Mouse (Mus musculus) G1E (cell line): ENCODE measurements around the gene Ric8a. TPM values are rescaled to one million over a fixed set of nuclear protein-coding genes. Genes with fewer than 3 reads are reported as not detected.

Experiments used
- ATAC-seq: 2 replicates; pipeline ENCODE4 v1.8.0; 2016; ENCODE audit warnings: mild to moderate bottlenecking; ENCODE audit not compliant: insufficient number of reproducible peaks, poor library complexity, low FRiP score, severe bottlenecking; ENCODE audit errors: extremely low read depth
- DNase-seq: peaks from one replicate; pipeline ENCODE4 v3.0.0; 2012; ENCODE audit warnings: low spot score
- H3K27me3 ChIP-seq: 2 replicates; pipeline ENCODE4 v1.6.1; 2012; ENCODE audit warnings: mild to moderate bottlenecking, low read length, inconsistent platforms; ENCODE audit not compliant: insufficient read depth
- H3K36me3 ChIP-seq: replicated peaks from 2 replicates; pipeline ENCODE3; 2012; ENCODE audit warnings: mild to moderate bottlenecking, inconsistent platforms
- H3K4me1 ChIP-seq: 2 replicates; pipeline ENCODE4 v1.6.1; 2012; ENCODE audit warnings: low read depth, low read length, inconsistent platforms, mixed read lengths; ENCODE audit not compliant: insufficient read depth
- H3K4me3 ChIP-seq: 2 replicates; pipeline ENCODE4 v1.5.1; 2012; ENCODE audit warnings: low read depth, mild to moderate bottlenecking, inconsistent platforms, low read length, moderate library complexity, mixed read lengths
- H3K9me3 ChIP-seq: replicated peaks from 2 replicates; pipeline ENCODE4 v1.6.1; 2012; ENCODE audit warnings: inconsistent platforms
- CTCF ChIP-seq: IDR thresholded peaks from 2 replicates; pipeline ENCODE4 v1.5.1; 2012; ENCODE audit warnings: low read depth, low read length, inconsistent platforms, mixed read lengths
- GATA1 ChIP-seq: IDR thresholded peaks from 2 replicates; pipeline ENCODE4 v1.6.1; 2012; ENCODE audit warnings: borderline replicate concordance, low read length, inconsistent platforms, mixed read lengths
- GATA2 ChIP-seq: IDR thresholded peaks from 2 replicates; pipeline ENCODE4 v1.6.1; 2012; ENCODE audit warnings: low read depth, low read length, inconsistent platforms, borderline replicate concordance
- POLR2AphosphoS5 ChIP-seq: IDR thresholded peaks from 2 replicates; pipeline ENCODE4 v1.6.1; 2012; ENCODE audit warnings: low read depth, low read length, inconsistent platforms; ENCODE audit not compliant: insufficient replicate concordance
- TAL1 ChIP-seq: conservative IDR thresholded peaks from 2 replicates; pipeline ENCODE4 v1.6.1; 2012; ENCODE audit warnings: low read depth, low read length, inconsistent platforms, mixed read lengths
- polyA plus RNA-seq: library from polyadenylated mRNA; stranded (reverse); fragments of >175 nt; gene quantifications from 2 replicates; pipeline ENCODE4 v1.2.3, GENCODE M21; 2012
- total RNA-seq, 2 experiments: library from RNA; stranded (forward) in 1 of 2; stranded (reverse) in 1 of 2; fragments of 200-1000 nt in 1 of 2; fragments of >200 nt in 1 of 2; fragmentation: Nextera tagmentation in 1 of 2; gene quantifications; 2 replicates each; pipeline ENCODE4 v1.2.3; 2014 to 2017

Gene Ric8a
- total and polyA plus RNA-seq, 3 experiments, result 21.1 to 29.5 (median 28.4) TPM

DNA sequence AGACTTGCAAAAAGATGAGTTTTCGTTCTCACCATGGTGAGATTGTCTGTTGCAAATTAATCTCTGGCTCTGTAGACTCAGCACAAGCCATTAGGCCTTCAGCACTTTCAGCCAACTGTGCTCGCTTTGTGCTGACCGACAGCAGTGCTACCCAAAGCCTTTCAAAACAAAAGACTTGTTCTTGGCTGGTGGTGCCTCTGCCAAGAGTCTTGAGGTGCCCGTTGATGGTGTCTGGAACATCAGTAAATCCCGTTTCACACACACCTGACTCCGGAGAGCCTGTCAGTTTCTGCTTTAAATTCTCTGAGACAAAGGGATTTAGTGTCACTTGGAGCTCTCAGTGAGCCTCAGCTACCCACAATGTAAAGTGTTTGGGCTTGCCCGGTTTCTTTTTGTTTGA lies 37.3 kb downstream of the Ric8a start:
- H3K36me3 ChIP-seq, result peaks cover 82% of the 10 kb centered on the region
- TF ChIP-seq GATA1, result no peak
- no peak for TF ChIP-seq TAL1
- no peak for TF ChIP-seq GATA2
- no peak for TF ChIP-seq POLR2AphosphoS5
- no peak for TF ChIP-seq CTCF

DNA sequence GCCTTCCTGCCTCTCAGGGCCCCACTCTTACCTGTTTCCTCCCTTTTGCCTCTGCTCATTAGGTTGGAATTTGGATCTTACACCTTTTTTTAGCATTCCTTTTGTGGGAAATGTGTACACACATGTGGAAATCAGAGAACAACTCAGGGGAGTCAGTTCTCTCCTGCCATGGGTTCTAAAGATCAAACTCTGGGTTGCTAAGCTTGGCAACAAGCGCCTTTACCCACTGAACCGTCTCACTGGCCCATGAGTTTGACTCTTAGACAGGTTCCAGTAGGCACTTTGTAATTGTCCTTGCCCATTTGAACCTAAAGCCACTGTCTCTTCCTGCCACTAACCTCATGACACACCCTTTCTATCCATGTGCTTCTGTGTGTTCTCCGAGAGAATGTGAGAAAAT lies 37.9 kb downstream of the Ric8a start:
- DNase-seq (no peak), ATAC-seq (no peak)
- TF ChIP-seq TAL1 (no peak), CTCF (no peak), POLR2AphosphoS5 (no peak), GATA2 (no peak), GATA1 (no peak)
- H3K9me3 ChIP-seq, result no peaks in the 10 kb centered on the region
- peaks cover 4% of the 10 kb centered on the region for H3K4me1 ChIP-seq
- no peaks in the 10 kb centered on the region for H3K27me3 ChIP-seq
- peaks cover 82% of the 10 kb centered on the region for H3K36me3 ChIP-seq
- H3K4me3 ChIP-seq, result no peak overlapping the region

More for the DNA sequence above, 37.3 kb downstream of the Ric8a start:
- DNase-seq (no peak), ATAC-seq (no peak)
- Histone ChIP-seq H3K9me3 (no peaks in the 10 kb centered on the region), H3K27me3 (no peaks in the 10 kb centered on the region), H3K4me1 (peaks cover 4% of the 10 kb centered on the region), H3K4me3 (no peak overlapping the region)

DNA sequence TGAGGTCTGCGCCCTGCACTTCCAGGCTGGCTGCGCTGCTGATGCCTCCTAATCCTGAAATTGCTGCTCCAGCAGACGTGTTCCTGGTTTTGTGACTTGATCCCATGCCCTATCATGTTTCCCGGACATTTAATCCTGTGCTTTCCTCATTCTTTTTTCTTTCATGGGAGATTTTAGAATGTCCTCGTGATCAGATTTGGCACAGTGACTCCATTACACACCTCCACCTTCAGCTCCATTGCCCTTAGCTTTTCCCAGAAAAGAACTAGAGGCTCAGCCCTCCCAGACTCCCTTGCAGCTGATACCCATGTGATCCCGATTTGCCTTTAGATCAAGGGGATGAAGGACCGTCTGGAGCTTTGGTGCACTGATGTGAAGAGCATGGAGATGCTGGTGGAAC lies 41.1 kb downstream of the Ric8a start:
- ATAC-seq, result no peak
- H3K36me3 ChIP-seq, result peaks cover 77% of the 10 kb centered on the region

DNA sequence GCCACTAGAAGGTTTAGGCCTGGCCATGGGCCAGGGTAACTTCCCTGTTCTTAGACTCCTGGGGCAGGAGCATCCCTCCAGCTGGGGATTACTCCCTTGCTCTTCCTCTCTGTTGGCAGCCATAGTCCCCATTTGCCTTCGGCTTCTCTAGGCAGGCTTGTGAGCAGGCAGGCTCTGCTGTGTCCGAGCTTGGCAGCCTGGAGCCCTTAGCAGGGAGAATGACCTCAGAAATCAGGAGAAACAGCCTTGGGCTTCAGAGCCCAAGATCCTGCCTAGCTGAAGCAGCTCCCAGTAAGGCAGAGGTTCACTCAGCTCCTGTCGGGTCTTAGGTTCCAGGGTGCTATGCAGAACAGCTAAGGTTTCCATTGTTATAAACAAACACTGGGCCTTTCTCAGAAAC lies 42.4 kb downstream of the Ric8a start:
- H3K4me3 ChIP-seq, result no peak overlapping the region
- 0 out of 2 replicates have a peak, but pooled peaks cover 2% of the 10 kb centered on the region for H3K4me1 ChIP-seq
- H3K27me3 ChIP-seq, result no peaks in the 10 kb centered on the region
- ATAC-seq (no peak), DNase-seq (no peak)
- H3K36me3 ChIP-seq, result peaks cover 65% of the 10 kb centered on the region
- H3K9me3 ChIP-seq, result no peaks in the 10 kb centered on the region
- TF ChIP-seq CTCF (no peak), GATA1 (no peak), TAL1 (no peak)

More for the DNA sequence above, 41.1 kb downstream of the Ric8a start:
- Histone ChIP-seq H3K9me3 (no peaks in the 10 kb centered on the region), H3K4me3 (no peak overlapping the region), H3K27me3 (no peaks in the 10 kb centered on the region), H3K4me1 (no peaks in the 10 kb centered on the region)
- no peak for DNase-seq
- TF ChIP-seq GATA1 (no peak), TAL1 (no peak), GATA2 (no peak), POLR2AphosphoS5 (no peak), CTCF (no peak)

DNA sequence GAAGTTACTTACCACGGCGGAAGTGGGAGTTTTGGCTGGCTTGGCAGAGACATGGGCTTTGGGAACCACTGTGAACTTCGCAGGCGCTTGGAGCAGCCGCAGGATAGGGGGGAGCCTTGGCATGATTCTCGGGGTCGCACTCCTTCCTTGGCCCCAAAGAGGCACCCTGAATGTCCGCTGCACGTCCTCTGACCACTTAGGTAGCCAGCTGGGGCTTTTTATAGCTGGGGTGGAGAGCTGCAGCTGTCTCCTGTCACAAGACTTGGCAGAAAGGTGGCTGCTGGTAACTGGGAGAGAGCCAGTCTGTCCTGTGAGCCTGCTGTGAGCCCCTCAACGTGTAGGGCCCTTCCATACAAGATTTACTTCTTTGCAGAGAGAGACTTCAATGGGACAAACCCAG lies 43.5 kb downstream of the Ric8a start, which contains the start of gene Cox8b:
Gene Cox8b (minus strand): TSS at position 227 of the 400 bp plus-strand sequence.
- H3K36me3 ChIP-seq, result peaks cover 55% of the 10 kb centered on the region
- ATAC-seq, result no peak

DNA sequence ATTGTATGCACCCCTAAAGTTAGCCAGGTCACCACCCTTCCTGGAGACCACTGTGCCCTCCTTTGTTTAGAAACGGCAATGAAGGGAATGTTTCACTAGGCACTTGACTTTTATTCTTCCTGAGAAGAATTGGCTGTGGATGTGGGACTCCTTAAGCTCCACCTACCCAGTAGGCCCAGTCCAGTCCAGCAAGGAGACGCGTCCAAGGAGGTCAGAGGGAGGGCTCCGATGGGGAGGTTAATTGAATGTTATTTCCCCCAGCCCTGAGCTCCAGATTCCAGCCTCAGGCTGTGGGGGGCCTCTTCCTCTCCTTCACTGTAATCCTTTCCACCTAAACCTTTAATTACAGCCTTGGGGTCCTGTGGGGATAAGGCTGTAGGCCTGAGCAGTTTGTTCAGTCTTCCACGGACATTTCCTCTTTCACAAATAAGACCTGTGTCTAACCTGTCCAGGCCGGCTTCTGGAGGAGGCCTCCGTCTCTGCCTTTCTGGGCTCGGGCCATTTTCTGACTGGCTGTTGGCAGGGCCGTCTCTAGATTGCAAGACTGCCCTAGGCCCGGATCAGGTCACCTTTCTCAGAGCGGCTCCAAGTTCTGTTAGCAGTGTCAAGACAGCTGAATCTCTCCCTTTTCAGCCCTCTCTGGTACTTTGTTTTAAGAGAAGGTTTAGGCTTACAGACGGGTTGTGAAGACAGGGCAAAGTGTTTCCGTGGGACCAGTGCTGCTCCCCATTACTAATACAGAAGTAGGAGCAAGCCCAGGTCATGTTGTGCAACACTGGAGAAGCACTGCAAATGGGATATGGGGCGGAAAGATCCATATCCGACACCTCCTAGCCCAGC lies 45.5 kb downstream of the Ric8a start:
- TF ChIP-seq POLR2AphosphoS5 (no peak), GATA2 (no peak), CTCF (no peak), GATA1 (no peak), TAL1 (no peak)

More for the DNA sequence above, 43.5 kb downstream of the Ric8a start, which contains the start of gene Cox8b:
- H3K4me3 ChIP-seq, result no peak within 1 kb of the TSS
- H3K27me3 ChIP-seq, result 0 out of 2 replicates have a peak, but pooled peaks cover 2% of the 10 kb centered on the region
- no peaks in the 10 kb centered on the region for H3K9me3 ChIP-seq
- no peak for DNase-seq
- H3K4me1 ChIP-seq, result 0 out of 2 replicates have a peak, but pooled peaks cover 2% of the 10 kb centered on the region
- no peak for TF ChIP-seq TAL1
- TF ChIP-seq POLR2AphosphoS5, result no peak
- no peak for TF ChIP-seq GATA1
- TF ChIP-seq GATA2, result no peak
- no peak for TF ChIP-seq CTCF

More for the DNA sequence above, 45.5 kb downstream of the Ric8a start:
- DNase-seq (no peak), ATAC-seq (no peak)
- H3K9me3 ChIP-seq, result no peaks in the 10 kb centered on the region
- 0 out of 2 replicates have a peak, but pooled peaks cover 6% of the 10 kb centered on the region for H3K4me1 ChIP-seq
- peaks cover 14% of the 10 kb centered on the region; the same call in 1 of the 2 replicates for H3K27me3 ChIP-seq
- H3K4me3 ChIP-seq, result no peak overlapping the region
- peaks cover 37% of the 10 kb centered on the region for H3K36me3 ChIP-seq
